ENCODE assay signal across 31 mouse cellular contexts in the genomic region with DNA sequence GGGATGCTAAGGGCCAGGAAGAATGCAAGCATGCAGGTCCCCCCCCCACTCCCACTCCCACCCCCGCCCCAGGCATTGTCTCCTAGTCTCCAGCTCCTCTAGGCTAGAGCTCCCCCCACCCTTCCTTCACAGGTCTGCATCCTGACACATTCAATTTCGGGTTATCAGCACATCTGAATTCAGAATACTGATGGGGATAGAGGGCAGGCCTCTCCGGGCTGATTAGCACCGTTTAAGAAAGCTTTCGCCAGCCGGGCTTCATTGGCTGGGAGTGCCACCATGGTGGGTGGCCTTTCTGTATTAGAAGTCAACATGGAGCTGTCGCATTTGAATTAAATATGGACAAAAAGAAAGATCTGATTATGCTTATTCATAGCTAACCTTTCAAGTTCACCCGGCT. TPM values are rescaled to one million over a fixed set of nuclear protein-coding genes. Genes with fewer than 3 reads are reported as not detected.
A peak's percentile ranks its signal among the peaks of the same experiment; 100 is the strongest.
DNase-seq lines count a peak whose midpoint lies in the region; ATAC-seq lines count a peak whose summit lies in the region.
"Had no signal": no experiment of that assay in that cellular context is flagged by ENCODE, and none has a peak within 500 bp of the region (broad histone marks: within the 10 kb centered on the region; RNA-seq: fewer than 3 reads in every experiment).

No protein-coding gene starts in this region.

- WGBS in heart, embryonic 10.5 days = 36% methylated on average over 8 of the region's 8 CpGs
- WGBS in midbrain, embryonic 11.5 days = 33% methylated on average over 8 of the region's 8 CpGs
- 12% methylated on average over 8 of the region's 8 CpGs for WGBS in midbrain, embryonic 15.5 days
- 48% methylated on average over 8 of the region's 8 CpGs for WGBS in embryonic facial prominence, embryonic 10.5 days

- no peaks in the 10 kb centered on the region for H3K9me3 ChIP-seq in heart, embryonic 10.5 days
- H3K9me3 ChIP-seq in midbrain, embryonic 11.5 days (ENCODE audit: control insufficient read depth, low read length) = no peaks in the 10 kb centered on the region
- no peaks in the 10 kb centered on the region for H3K9me3 ChIP-seq in midbrain, embryonic 15.5 days
- no peaks in the 10 kb centered on the region for H3K9me3 ChIP-seq in embryonic facial prominence, embryonic 10.5 days
- H3K9me3 ChIP-seq: liver, embryonic 12.5 days; megakaryocyte, embryonic 14.5 days; neural tube, embryonic 15.5 days had no signal

- no peak overlapping the region for H3K9ac ChIP-seq in midbrain, embryonic 11.5 days (ENCODE audit: low read length)
- H3K9ac ChIP-seq in midbrain, embryonic 15.5 days = no peak overlapping the region
- H3K9ac ChIP-seq: forebrain, postnatal 0 days; liver, embryonic 12.5 days; liver, postnatal 0 days; neural tube, embryonic 15.5 days had no signal

- H3K27me3 ChIP-seq in heart, embryonic 10.5 days (ENCODE audit: insufficient read depth, poor library complexity, severe bottlenecking) = peaks cover 39% of the 10 kb centered on the region
- no peaks in the 10 kb centered on the region for H3K27me3 ChIP-seq in midbrain, embryonic 11.5 days (ENCODE audit: control insufficient read depth, insufficient read depth, low read length)
- no peaks in the 10 kb centered on the region for H3K27me3 ChIP-seq in midbrain, embryonic 15.5 days (replicated peaks)
- 0 out of 2 replicates have a peak, but pooled peaks cover 6% of the 10 kb centered on the region for H3K27me3 ChIP-seq in embryonic facial prominence, embryonic 10.5 days (replicated peaks; ENCODE audit: low read depth, poor library complexity, severe bottlenecking)
- H3K27me3 ChIP-seq: CH12.LX; liver, embryonic 12.5 days; neural tube, embryonic 15.5 days had no signal

- no peak overlapping the region for H3K4me2 ChIP-seq in midbrain, embryonic 11.5 days
- H3K4me2 ChIP-seq in midbrain, embryonic 15.5 days = no peak overlapping the region
- H3K4me2 ChIP-seq: heart, embryonic 11.5 days; liver, embryonic 12.5 days; neural tube, embryonic 15.5 days had no signal

- H3K27ac ChIP-seq in heart, embryonic 10.5 days = no peak overlapping the region
- H3K27ac ChIP-seq in midbrain, embryonic 11.5 days (ENCODE audit: low read depth, low read length) = no peak overlapping the region; the same call in 1 of the 2 replicates
- H3K27ac ChIP-seq in midbrain, embryonic 15.5 days = no peak overlapping the region
- H3K27ac ChIP-seq in embryonic facial prominence, embryonic 10.5 days (replicated peaks) = peak overlapping the region; percentile 48
- H3K27ac ChIP-seq: layer of hippocampus, adult 2 months; left cerebral cortex, adult 2 months; liver, embryonic 12.5 days; neural tube, embryonic 15.5 days had no signal

- peaks cover 25% of the 10 kb centered on the region for H3K4me1 ChIP-seq in heart, embryonic 10.5 days
- peaks cover 50% of the 10 kb centered on the region for H3K4me1 ChIP-seq in midbrain, embryonic 11.5 days (ENCODE audit: control insufficient read depth, insufficient read depth, low read length)
- peaks cover 23% of the 10 kb centered on the region for H3K4me1 ChIP-seq in midbrain, embryonic 15.5 days
- peaks cover 57% of the 10 kb centered on the region for H3K4me1 ChIP-seq in embryonic facial prominence, embryonic 10.5 days
- H3K4me1 ChIP-seq: liver, embryonic 12.5 days; megakaryocyte, embryonic 14.5 days had no signal

- no peak overlapping the region for H3K4me3 ChIP-seq in heart, embryonic 10.5 days
- H3K4me3 ChIP-seq in midbrain, embryonic 11.5 days (ENCODE audit: low read depth, low read length) = no peak overlapping the region
- no peak overlapping the region for H3K4me3 ChIP-seq in midbrain, embryonic 15.5 days
- no peak overlapping the region for H3K4me3 ChIP-seq in embryonic facial prominence, embryonic 10.5 days
- H3K4me3 ChIP-seq: erythroblast, embryonic 14.5 days; layer of hippocampus, adult 2 months; left cerebral cortex, adult 2 months; liver, embryonic 12.5 days; megakaryocyte, embryonic 14.5 days; neural tube, embryonic 15.5 days had no signal

- peak; percentile 68 for ATAC-seq in midbrain, embryonic 11.5 days (ENCODE audit: low FRiP score)
- no peak for ATAC-seq in midbrain, embryonic 15.5 days (replicated peaks)
- ATAC-seq: forebrain, postnatal 0 days; hindbrain, embryonic 16.5 days; liver, embryonic 12.5 days; liver, postnatal 0 days had no signal

- no peaks in the 10 kb centered on the region for H3K36me3 ChIP-seq in heart, embryonic 10.5 days
- H3K36me3 ChIP-seq in midbrain, embryonic 11.5 days (ENCODE audit: control insufficient read depth, insufficient read depth, low read length) = no peaks in the 10 kb centered on the region
- no peaks in the 10 kb centered on the region for H3K36me3 ChIP-seq in midbrain, embryonic 15.5 days (replicated peaks)
- no peaks in the 10 kb centered on the region for H3K36me3 ChIP-seq in embryonic facial prominence, embryonic 10.5 days (replicated peaks)
- H3K36me3 ChIP-seq: liver, embryonic 12.5 days; neural tube, embryonic 15.5 days had no signal

- DNase-seq in embryo, embryonic 9.5 days (ENCODE audit: extremely low spot score) = peak; percentile 4
- DNase-seq in embryo, embryonic 10 days (ENCODE audit: low spot score) = no peak
- peak; percentile 48 for DNase-seq in heart, embryonic 10.5 days (ENCODE audit: low spot score)
- DNase-seq in heart, adult 9 months (ENCODE audit: low spot score in 2 of 2) = no peak
- no peak for DNase-seq in midbrain, embryonic 11.5 days (ENCODE audit: low spot score, missing footprints)
- no peak for DNase-seq in embryonic facial prominence, embryonic 10.5 days (ENCODE audit: low spot score)
- no peak for DNase-seq in adrenal gland, postnatal 10 days
- DNase-seq: adrenal gland, postnatal 14 days; cerebellum, adult 11 months; cerebellum, adult 9-10 months; cerebellum, postnatal 36 days; embryo, embryonic 11 days; forebrain, postnatal 0 days; heart, postnatal 36 days; kidney, adult 2 months; kidney, postnatal 36 days; liver, postnatal 0 days; lung, postnatal 36 days; right cerebral cortex, adult 18-20 months; right cerebral cortex, postnatal 4 days had no signal

RNA-seq across cellular contexts. Expression of a gene that starts 36.2 kb away (rescaled TPM):
- polyA plus RNA-seq in heart, embryonic 10.5 days (2016; fragmentation: Nextera tagmentation; extraction: Ambion mirVana) = 2.0 and 2.4 TPM in 2 replicates
- 26.8 and 27.5 TPM in 2 replicates for polyA plus RNA-seq in midbrain, embryonic 11.5 days (2014; fragmentation: Nextera tagmentation; extraction: Ambion mirVana)
- 36.5 and 36.7 TPM in 2 replicates for polyA plus RNA-seq in midbrain, embryonic 15.5 days (2015; fragmentation: Nextera tagmentation; extraction: Ambion mirVana)
- 15.6 and 19.0 TPM in 2 replicates for polyA plus RNA-seq in embryonic facial prominence, embryonic 10.5 days (2016; fragmentation: Nextera tagmentation; extraction: Ambion mirVana)
- 1 to 10 TPM; 3.3 to 6.4 TPM for total RNA-seq in adrenal gland, postnatal 10 days (2021)
- total RNA-seq: CH12.LX had no signal
- polyA plus RNA-seq: C2C12; erythroblast, embryonic 14.5 days; liver, postnatal 0 days had no signal

Comparison
In these comparisons a context has a peak if more than half of its experiments do, and no peak if none do; other contexts are left out.
1. DNase-seq: peak in embryo, embryonic 9.5 days (single experiment) and heart, embryonic 10.5 days (single experiment); none in embryo, embryonic 10 days (single experiment), heart, adult 9 months (0 of 2), midbrain, embryonic 11.5 days (single experiment), embryonic facial prominence, embryonic 10.5 days (single experiment) and adrenal gland, postnatal 10 days (single experiment).